Mouse (Mus musculus): ENCODE data around the gene Agbl1. TPM values are rescaled to one million over a fixed set of nuclear protein-coding genes. Genes with fewer than 3 reads are reported as not detected.

The Agbl1 gene
- polyA plus RNA-seq, 1 experiment from 2014 or later: not detected

DNA sequence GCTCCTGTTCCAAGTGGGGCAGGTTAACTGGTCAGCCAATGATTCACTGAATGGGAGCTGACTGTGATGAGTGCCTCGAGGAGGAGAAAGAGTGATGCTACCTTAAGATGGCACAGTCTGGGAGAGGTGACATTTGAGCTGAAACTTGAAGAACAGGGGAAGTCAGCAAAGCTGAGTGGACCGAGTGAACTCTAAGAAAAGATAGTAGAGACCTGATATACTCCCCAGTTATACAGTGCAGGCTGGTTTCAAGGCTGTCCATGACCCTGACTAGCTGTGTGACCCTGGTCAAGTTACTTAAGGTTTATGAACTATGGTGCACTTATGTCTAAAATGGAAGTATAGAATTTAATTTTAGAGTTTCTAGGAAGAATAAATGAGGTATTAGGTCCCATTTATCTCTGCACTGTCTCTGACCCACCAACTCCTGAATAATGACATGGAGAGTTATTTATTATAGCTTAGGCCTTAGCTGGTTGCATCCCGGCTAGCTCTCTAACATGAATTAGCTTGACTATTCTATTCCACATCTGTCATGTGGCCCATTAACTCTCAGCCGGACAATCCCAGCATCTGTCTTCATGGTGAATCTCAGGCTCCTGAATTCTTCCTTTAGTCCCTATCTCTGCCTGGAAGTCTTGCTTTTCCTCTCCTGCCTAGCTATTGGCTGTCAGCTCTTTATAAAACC, 92.3 kb downstream of the Agbl1 start:
- Histone ChIP-seq H3K9me3 (no peaks in the 10 kb centered on the region), H3K27me3 (ENCODE audit: poor library complexity, severe bottlenecking) (no peaks in the 10 kb centered on the region), H3K4me3 (no peak overlapping the region), H3K36me3 (replicated peaks) (no peaks in the 10 kb centered on the region), H3K4me1 (no peaks in the 10 kb centered on the region), H3K27ac (no peak overlapping the region)
- 85% methylated on average over 4 of the region's 4 CpGs for WGBS
- no peak for DNase-seq (ENCODE audit: extremely low spot score, low spot score)

DNA sequence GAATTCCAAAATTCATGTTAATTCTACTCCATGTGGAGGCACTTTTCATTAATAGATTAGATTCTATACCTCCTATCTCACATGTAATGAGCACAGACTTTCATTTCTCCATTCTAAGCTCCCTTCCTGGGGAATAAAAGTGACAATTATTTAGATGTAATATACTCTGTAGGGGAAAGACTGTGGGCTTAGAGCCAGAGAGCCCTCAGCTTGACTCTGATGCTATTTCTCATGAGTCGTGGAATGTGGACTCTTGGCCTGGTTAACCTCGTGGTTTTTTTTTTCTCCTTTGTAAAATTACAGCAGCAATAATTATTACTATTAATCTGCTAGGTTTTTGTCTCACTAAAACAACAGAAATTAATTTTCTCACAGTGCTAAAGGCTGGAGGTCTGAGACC, 96.4 kb downstream of the Agbl1 start:
- Histone ChIP-seq H3K27me3 (ENCODE audit: poor library complexity, severe bottlenecking) (no peaks in the 10 kb centered on the region), H3K36me3 (replicated peaks) (no peaks in the 10 kb centered on the region)
- WGBS: 92% methylated on average over 2 of the region's 2 CpGs

DNA sequence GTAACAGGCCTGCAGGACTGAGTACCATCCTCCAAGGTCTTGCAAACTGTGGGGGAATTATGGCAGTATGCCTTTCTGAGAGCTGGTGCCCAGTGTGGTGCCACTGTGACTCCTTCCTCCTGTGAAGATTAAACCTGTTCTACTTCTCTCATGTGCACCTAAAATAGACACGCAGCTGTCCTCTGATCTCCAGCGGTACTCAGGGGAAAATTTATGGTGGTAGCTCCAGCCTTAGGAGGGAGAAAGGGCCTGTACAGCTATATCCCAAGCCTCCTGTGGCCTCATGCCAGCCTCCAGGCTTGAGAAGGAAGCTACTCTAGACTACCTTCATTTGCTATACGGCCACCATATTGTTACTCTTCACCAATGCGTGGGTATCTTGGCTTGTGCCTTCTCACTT, 109.6 kb downstream of the Agbl1 start:
- no peak for DNase-seq (ENCODE audit: extremely low spot score, low spot score)
- Histone ChIP-seq H3K27me3 (ENCODE audit: poor library complexity, severe bottlenecking) (no peaks in the 10 kb centered on the region), H3K4me1 (peaks cover 5% of the 10 kb centered on the region), H3K4me3 (no peak overlapping the region), H3K9me3 (no peaks in the 10 kb centered on the region), H3K27ac (no peak overlapping the region), H3K36me3 (replicated peaks) (no peaks in the 10 kb centered on the region)
- WGBS: 93% methylated on average over 4 of the region's 4 CpGs

More for the DNA sequence above, 96.4 kb downstream of the Agbl1 start:
- Histone ChIP-seq H3K9me3 (no peaks in the 10 kb centered on the region), H3K4me1 (no peaks in the 10 kb centered on the region), H3K4me3 (no peak overlapping the region), H3K27ac (no peak overlapping the region)
- no peak for DNase-seq (ENCODE audit: extremely low spot score, low spot score)

DNA sequence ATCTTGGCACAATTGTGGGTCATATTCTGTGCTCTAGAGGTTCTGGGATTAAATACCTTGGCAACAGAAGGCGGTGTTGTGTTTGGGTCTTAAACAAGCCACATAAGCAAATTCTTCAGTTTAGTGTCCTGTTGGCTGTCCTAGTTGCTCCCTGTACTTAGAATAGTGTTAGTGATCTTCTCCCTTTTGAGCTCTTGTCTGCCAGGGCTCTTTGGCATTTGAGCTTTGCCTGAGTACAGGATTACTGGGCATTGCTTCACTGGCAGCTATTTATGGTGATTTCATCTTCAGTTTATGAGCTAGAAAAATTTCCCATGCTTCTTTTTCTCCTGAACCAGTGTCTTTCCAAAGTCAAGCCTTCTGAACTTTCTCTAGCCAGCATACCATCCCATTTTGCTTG, 111.9 kb downstream of the Agbl1 start:
- no peak overlapping the region for H3K4me3 ChIP-seq
- H3K9me3 ChIP-seq: no peaks in the 10 kb centered on the region
- peaks cover 5% of the 10 kb centered on the region for H3K4me1 ChIP-seq
- no peak for DNase-seq (ENCODE audit: extremely low spot score, low spot score)
- 98% methylated on average over 1 of the region's 1 CpGs for WGBS
- no peaks in the 10 kb centered on the region for H3K36me3 ChIP-seq (replicated peaks)
- no peak overlapping the region for H3K27ac ChIP-seq
- H3K27me3 ChIP-seq (ENCODE audit: poor library complexity, severe bottlenecking): no peaks in the 10 kb centered on the region

DNA sequence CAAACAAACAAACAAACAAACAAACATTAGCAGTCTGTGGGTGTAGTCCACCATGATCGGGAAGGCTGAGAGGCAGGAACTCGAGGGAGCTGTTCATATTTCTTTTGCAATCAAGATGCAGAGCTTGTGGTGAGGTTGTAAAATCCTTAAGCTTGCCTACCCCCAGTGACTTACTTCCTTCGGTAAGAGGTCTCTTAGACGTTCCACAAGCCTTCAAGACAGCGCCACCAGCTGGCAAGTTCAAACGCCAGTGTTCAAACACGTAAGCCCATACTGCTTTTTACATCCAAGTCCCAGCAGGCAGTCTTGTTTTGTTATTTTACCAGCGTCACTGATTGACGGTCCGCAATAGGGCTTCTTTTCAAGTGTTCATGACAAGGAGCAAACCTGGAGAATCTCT, 123.8 kb downstream of the Agbl1 start:
- no peak for DNase-seq (ENCODE audit: extremely low spot score, low spot score)
- Histone ChIP-seq H3K27ac (no peak overlapping the region), H3K36me3 (replicated peaks) (no peaks in the 10 kb centered on the region), H3K9me3 (no peaks in the 10 kb centered on the region), H3K4me3 (no peak overlapping the region), H3K4me1 (no peaks in the 10 kb centered on the region), H3K27me3 (ENCODE audit: poor library complexity, severe bottlenecking) (no peaks in the 10 kb centered on the region)
- WGBS: 55% methylated on average over 10 of the region's 10 CpGs

DNA sequence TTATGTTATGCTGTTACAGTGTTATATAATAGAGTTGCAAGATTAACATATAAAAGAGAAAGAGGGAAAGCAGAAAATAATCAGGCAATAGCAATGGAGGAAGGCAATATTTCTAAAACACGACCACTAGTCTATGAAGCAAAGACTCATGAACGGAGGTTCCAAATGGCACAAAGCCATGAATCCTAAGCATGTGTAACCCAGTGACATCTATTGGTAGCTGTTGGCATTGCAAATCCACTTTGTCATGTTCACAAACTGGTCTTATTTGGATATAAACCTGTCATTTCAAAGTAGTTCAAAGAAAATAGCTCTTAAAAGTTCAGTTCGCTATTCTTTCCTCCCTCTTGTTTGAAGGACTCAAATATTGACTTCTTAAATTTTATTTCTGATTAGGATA, 124.8 kb downstream of the Agbl1 start:
- no peak for DNase-seq (ENCODE audit: extremely low spot score, low spot score)
- H3K27ac ChIP-seq: no peak overlapping the region
- H3K4me1 ChIP-seq: no peaks in the 10 kb centered on the region
- H3K4me3 ChIP-seq: no peak overlapping the region
- H3K27me3 ChIP-seq (ENCODE audit: poor library complexity, severe bottlenecking): no peaks in the 10 kb centered on the region
- 53% methylated on average over 3 of the region's 3 CpGs for WGBS
- H3K9me3 ChIP-seq: no peaks in the 10 kb centered on the region
- H3K36me3 ChIP-seq (replicated peaks): no peaks in the 10 kb centered on the region

DNA sequence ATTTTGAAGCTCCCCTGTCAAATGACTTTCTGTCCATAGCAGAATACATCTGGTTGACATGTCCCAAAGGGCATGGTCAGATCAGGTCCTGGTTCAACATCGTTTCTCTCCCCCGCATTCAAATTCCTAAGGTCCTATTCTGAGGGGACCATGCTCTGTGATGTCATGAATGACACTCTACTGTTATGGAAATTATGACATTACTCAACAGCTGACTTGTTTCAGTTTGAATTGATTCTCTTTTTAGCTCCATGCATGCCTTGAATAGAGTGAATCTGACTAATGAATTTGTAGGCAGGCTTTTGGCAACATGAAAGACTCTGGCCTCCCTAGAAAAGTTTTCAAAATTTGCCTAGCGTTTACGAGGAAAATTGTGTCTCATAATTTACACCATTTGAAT, 141.6 kb downstream of the Agbl1 start:
- WGBS: 86% methylated on average over 4 of the region's 4 CpGs
- no peaks in the 10 kb centered on the region for H3K27me3 ChIP-seq (ENCODE audit: poor library complexity, severe bottlenecking)

DNA sequence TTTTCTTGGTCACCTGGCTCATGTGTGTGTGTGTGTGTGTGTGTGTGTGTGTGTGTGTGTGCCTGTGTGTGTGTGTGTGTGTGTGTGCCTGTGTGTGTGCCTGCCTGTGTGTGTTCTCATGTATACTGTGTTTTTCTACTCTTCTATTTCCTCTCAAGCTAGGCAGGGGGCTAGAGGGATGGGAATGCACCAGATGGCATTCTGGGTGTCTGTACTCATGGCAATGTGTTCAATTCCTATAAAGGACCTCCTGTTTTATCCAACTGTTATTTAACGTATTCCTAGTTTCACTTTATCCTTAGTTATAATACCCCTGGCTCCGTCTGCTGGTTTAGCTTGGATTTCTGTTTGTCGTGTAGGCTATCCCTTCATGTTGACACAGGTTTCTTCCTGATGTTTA, 149.8 kb downstream of the Agbl1 start:
- Histone ChIP-seq H3K27me3 (ENCODE audit: poor library complexity, severe bottlenecking) (no peaks in the 10 kb centered on the region), H3K9me3 (no peaks in the 10 kb centered on the region), H3K27ac (no peak overlapping the region), H3K4me1 (no peaks in the 10 kb centered on the region), H3K4me3 (no peak overlapping the region), H3K36me3 (replicated peaks) (no peaks in the 10 kb centered on the region)
- no peak for DNase-seq (ENCODE audit: extremely low spot score, low spot score)
- WGBS: 93% methylated on average over 3 of the region's 3 CpGs

More for the DNA sequence above, 141.6 kb downstream of the Agbl1 start:
- no peaks in the 10 kb centered on the region for H3K9me3 ChIP-seq
- no peaks in the 10 kb centered on the region for H3K4me1 ChIP-seq
- no peak overlapping the region for H3K27ac ChIP-seq
- no peak overlapping the region for H3K4me3 ChIP-seq
- no peaks in the 10 kb centered on the region for H3K36me3 ChIP-seq (replicated peaks)
- no peak for DNase-seq (ENCODE audit: extremely low spot score, low spot score)

DNA sequence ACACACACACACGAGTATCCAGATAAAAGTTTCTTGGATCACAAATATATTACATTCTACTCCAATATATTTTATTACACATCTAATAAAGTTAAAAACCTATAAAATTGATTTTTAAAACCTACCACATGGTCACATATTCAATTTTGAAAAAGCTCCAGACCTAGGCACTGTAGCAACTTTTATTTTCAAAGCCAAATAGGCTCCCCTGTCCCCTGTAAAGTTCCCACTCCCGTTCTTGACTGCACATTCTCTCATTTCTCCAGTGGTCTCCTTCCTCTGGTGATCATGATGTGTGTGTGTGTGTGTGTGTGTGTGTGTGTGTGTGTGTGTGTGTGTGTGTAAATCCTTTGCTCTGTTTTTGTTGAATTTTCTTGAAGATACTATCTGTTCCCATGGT, 152.3 kb downstream of the Agbl1 start:
- WGBS: 88% methylated on average over 2 of the region's 2 CpGs
- Histone ChIP-seq H3K4me1 (no peaks in the 10 kb centered on the region), H3K27me3 (ENCODE audit: poor library complexity, severe bottlenecking) (no peaks in the 10 kb centered on the region), H3K4me3 (no peak overlapping the region), H3K27ac (no peak overlapping the region), H3K36me3 (replicated peaks) (no peaks in the 10 kb centered on the region), H3K9me3 (no peaks in the 10 kb centered on the region)
- DNase-seq (ENCODE audit: extremely low spot score, low spot score): no peak

DNA sequence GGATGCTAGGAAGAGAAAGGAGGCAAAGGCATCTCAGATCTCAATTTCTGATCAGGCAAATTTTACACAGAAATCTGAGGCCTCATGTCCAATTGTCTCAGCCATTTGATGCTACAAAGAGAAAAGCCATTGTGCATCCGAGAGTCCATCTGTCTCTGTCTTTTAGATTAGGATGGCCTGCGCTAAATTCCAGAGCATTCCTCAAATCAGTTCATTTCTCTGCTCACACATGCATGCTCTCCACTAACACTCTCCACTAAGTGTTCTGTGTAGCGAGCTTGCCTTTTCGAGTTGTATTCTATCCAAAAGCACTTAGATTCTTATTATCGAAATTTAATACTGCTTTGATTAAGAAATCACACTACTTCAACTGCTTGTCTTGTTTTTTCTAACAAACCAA, 159.6 kb downstream of the Agbl1 start:
- 0 out of 2 replicates have a peak overlapping the region, but pooled peaks have one; percentile 11 for H3K27ac ChIP-seq
- DNase-seq (ENCODE audit: extremely low spot score, low spot score): no peak
- peaks cover 19% of the 10 kb centered on the region for H3K4me1 ChIP-seq
- WGBS: 88% methylated on average over 5 of the region's 5 CpGs
- no peaks in the 10 kb centered on the region for H3K36me3 ChIP-seq (replicated peaks)
- H3K27me3 ChIP-seq (ENCODE audit: poor library complexity, severe bottlenecking): no peaks in the 10 kb centered on the region
- H3K4me3 ChIP-seq: no peak overlapping the region
- no peaks in the 10 kb centered on the region for H3K9me3 ChIP-seq

DNA sequence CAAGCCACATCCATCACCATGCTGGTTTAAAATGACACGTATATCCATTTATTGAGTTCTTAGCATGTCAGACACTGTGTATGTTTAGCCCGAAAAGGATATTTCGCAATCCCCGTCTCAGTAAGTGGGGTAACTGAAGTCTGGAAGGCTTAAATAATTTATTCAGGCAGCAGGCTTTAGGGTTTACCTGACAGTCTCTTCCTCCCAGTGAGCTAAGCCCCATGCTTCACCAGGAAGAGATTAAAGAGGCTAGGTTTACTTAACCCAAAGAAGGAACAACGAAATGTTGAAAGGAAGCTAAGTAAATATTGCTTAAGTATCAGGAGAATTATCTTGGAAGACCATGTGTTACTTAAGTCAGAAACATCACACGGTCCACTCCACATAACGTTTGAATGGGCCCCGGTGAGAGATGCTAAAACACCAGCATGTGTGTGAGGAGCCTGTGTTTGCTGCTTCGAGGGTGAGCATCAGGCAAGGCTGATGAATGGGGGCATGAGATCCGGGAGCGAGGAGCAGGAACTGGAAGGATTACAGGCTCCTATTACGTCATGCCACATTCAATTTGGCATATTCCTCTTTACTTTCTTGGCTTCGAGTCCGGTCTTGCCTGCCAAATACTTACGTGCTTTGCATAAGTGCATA, 162.7 kb downstream of the Agbl1 start:
- Histone ChIP-seq H3K27me3 (ENCODE audit: poor library complexity, severe bottlenecking) (no peaks in the 10 kb centered on the region), H3K4me1 (peaks cover 19% of the 10 kb centered on the region), H3K36me3 (replicated peaks) (no peaks in the 10 kb centered on the region), H3K4me3 (peak overlapping the region; percentile 45), H3K27ac (peak overlapping the region; percentile 75), H3K9me3 (no peaks in the 10 kb centered on the region)
- DNase-seq (ENCODE audit: extremely low spot score, low spot score): no peak
- WGBS: 28% methylated on average over 15 of the region's 15 CpGs

DNA sequence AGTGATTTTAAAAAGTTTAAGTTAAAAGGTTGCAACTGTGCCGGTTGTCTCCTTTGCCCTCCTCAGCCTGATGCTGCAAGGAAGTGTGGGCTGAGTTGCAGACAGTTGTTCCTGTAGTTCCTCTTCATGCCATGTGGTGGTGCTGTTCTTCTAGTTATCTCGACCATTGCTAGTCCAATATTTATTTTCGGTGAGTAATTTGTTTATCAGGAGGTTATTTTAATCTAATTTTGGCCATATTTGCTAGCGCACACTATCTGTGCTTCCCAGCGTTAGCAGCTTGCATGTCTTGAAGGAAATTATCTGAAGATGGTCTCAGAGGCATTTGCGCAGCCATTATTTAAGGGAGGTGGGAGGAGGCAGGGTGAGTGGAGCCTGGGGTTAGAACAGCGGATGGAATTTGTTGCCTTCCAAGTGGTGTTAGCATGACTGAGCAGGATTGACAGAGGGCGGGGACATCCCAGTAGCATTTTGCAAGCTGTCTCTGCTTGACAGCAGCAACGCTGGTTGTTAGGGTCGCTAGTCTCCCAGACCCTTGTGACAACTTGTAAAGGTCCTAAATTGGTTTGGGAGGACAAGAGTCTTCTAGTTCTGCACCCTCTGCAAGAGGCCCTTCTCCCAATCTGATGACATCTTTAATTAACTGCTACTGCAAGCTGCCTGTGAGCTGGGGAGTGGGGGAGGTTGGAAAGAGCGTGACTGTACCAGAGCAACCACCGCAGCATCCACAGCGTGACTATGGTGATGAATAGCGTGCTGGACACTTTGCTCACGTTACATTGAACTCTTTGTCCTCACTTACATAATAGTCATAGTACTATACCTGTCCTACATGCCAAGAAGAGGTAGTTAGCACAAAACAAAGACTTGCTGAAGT, 163.5 kb downstream of the Agbl1 start:
- Histone ChIP-seq H3K36me3 (replicated peaks) (no peaks in the 10 kb centered on the region), H3K27me3 (ENCODE audit: poor library complexity, severe bottlenecking) (no peaks in the 10 kb centered on the region), H3K27ac (peak overlapping the region; percentile 75), H3K4me1 (peaks cover 19% of the 10 kb centered on the region), H3K9me3 (no peaks in the 10 kb centered on the region), H3K4me3 (peak overlapping the region; percentile 45)
- DNase-seq (ENCODE audit: extremely low spot score, low spot score): peak; percentile 67
- WGBS: 11% methylated on average over 15 of the region's 15 CpGs

All from forebrain, embryonic 10.5 days (tissue).